Mouse (Mus musculus) megakaryocyte, adult 5-6 weeks (primary cell): ENCODE results near the gene AC153137.1. TPM values are rescaled to one million over a fixed set of nuclear protein-coding genes. Genes with fewer than 3 reads are reported as not detected.
"Not testable (repeated sequence)": the region's sequence is repeated elsewhere in the genome, so short reads cannot be mapped to it uniquely, and the experiment has no call there.

Experiments
- ATAC-seq: 2 replicates; pipeline ENCODE4 v1.8.0; 2016; ENCODE audit warnings: mild to moderate bottlenecking, inconsistent platforms; ENCODE audit not compliant: poor library complexity, severe bottlenecking
- total RNA-seq, 2 experiments: library from RNA; stranded (forward) in 1 of 2; stranded (reverse) in 1 of 2; fragments of 153-499, 151-499 nt in 1 of 2; fragments of 221-1000, 200-1000 nt in 1 of 2; gene quantifications; 2 replicates each; pipeline versions ENCODE4 v1.2.3 to v1.2.4; 2015 to 2017

AC153137.1 gene
- not detected in 2 replicates for total RNA-seq (2015)
- total RNA-seq (2017): not detected in 2 replicates

- ATAC-seq: not testable (repeated sequence)
Observed at GRCm38 (mm10) chr1:30977868-30978267, at the start of gene AC153137.1. TSS of gene AC153137.1 (minus strand) at chr1:30977968.

- ATAC-seq: no peak
Observed at GRCm38 (mm10) chr1:31023173-31023572, 45.4 kb upstream of the AC153137.1 start.

GRCm38 (mm10) chr1:31019283-31019682 lies 41.5 kb upstream of the AC153137.1 start:
- ATAC-seq: no peak

GRCm38 (mm10) chr1:31017377-31017776 lies 39.6 kb upstream of the AC153137.1 start:
- ATAC-seq: no peak

GRCm38 (mm10) chr1:31016068-31016467 lies 38.3 kb upstream of the AC153137.1 start:
- no peak for ATAC-seq

GRCm38 (mm10) chr1:31015261-31015660 lies 37.5 kb upstream of the AC153137.1 start:
- no peak for ATAC-seq

- ATAC-seq: not testable (repeated sequence)
Observed at GRCm38 (mm10) chr1:30977239-30977638, 529 bp downstream of the AC153137.1 start.

GRCm38 (mm10) chr1:30951795-30952194 lies 26.0 kb downstream of the AC153137.1 start:
- ATAC-seq: no peak

GRCm38 (mm10) chr1:30950456-30950835 lies 27.3 kb downstream of the AC153137.1 start:
- ATAC-seq: no peak

GRCm38 (mm10) chr1:30949710-30950455 lies 27.9 kb downstream of the AC153137.1 start:
- peak; percentile 84 for ATAC-seq

- peak; percentile 41 for ATAC-seq
Observed at GRCm38 (mm10) chr1:30948950-30949639, 28.7 kb downstream of the AC153137.1 start.

- no peak for ATAC-seq
Observed at GRCm38 (mm10) chr1:30948361-30948949, 29.3 kb downstream of the AC153137.1 start.

GRCm38 (mm10) chr1:30945136-30945535 lies 32.6 kb downstream of the AC153137.1 start:
- no peak for ATAC-seq

- ATAC-seq: no peak
Observed at GRCm38 (mm10) chr1:30940571-30940970, 37.2 kb downstream of the AC153137.1 start.

- ATAC-seq: no peak
Observed at GRCm38 (mm10) chr1:30938392-30938791, 39.4 kb downstream of the AC153137.1 start.

GRCm38 (mm10) chr1:30937396-30937965 lies 40.3 kb downstream of the AC153137.1 start:
- ATAC-seq: peak; percentile 63

- ATAC-seq: no peak
Observed at GRCm38 (mm10) chr1:30936488-30936887, 41.3 kb downstream of the AC153137.1 start.

- no peak for ATAC-seq
Observed at GRCm38 (mm10) chr1:30930823-30931222, 46.9 kb downstream of the AC153137.1 start.

GRCm38 (mm10) chr1:30930194-30930593 lies 47.6 kb downstream of the AC153137.1 start:
- peak; percentile 96 for ATAC-seq
